Mouse (Mus musculus): Measurements from ENCODE around the gene Baiap2l2.
A peak's percentile ranks its signal among the peaks of the same experiment; 100 is the strongest.
"Not testable (repeated sequence)": the region's sequence is repeated elsewhere in the genome, so short reads cannot be mapped to it uniquely, and the experiment has no call there.

Baiap2l2 gene

DNA sequence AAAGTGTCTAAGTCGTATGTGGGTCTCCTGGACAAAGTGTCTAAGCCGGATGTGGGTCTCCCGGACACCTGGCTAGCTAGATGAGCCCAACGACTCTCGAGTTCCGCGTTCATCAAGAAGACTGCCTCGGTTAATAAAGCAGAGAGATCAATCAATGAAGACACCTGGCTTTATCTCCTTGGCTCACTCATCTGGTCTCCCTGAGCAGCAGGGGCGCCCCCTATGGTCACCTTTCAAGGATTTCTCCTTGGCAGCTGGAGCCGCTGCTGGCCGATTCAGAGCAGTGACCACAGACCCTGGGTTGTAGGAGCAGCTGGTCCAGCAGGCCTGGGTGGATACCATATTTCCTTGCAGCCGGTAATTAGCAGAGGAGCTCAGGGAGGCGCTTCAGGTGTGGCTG is 23.0 kb downstream of the Baiap2l2 start:
- no peak for DNase-seq (ENCODE audit: extremely low read depth, low read depth)

DNA sequence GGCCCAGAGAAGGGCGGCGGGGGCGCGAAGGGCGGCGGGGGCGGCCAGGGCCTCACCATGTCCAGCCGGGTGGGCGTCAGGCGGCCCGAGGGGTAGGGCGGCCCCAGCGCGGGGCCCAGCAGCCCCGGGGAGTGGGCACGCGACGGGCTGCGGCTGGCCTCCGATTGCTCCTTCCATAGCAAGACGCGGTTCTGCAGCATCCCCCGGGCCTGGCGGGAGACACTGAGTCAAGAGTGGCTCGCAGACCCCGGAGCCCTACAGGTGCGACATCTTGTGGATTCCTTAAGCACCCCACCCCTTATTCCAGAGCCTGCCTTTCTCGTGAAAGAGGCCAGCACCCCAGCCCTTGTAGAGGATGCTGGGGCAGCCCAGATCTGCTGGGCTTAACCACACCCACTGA is 23.6 kb downstream of the Baiap2l2 start:
- DNase-seq (ENCODE audit: extremely low read depth, low read depth) = no peak

DNA sequence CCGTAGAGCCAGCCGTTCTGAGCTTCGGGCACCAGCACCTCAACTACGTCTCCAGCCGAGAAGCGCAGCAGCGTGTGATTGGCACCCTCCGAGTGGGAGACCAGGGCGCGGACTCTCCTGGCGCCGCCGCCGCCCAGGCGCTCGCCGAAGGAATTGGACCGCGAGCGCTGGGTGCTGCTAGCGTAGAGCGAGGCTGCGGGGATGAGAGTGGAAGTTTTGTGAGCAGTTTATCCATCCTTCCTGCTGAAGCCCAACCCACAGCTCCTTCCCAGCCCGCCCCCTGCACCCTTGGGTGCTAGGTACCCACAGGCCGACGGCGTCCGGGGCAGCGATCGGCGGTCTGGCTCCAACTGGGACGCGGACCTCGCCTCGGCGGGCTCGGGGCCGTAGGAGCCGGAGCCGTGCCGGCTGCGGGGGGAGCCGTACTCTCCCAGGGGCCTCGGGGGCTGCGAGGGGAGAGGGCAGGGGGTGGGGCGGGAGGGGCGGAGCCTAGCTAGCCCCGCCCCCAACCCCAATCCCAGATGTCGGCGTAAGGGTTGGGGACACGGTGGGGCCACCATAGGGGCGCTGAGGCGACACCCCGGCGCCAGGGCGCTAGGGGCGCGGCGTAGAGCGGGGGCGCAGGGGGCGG is 24.1 kb downstream of the Baiap2l2 start:
- DNase-seq (ENCODE audit: extremely low read depth, low read depth) = no peak

DNA sequence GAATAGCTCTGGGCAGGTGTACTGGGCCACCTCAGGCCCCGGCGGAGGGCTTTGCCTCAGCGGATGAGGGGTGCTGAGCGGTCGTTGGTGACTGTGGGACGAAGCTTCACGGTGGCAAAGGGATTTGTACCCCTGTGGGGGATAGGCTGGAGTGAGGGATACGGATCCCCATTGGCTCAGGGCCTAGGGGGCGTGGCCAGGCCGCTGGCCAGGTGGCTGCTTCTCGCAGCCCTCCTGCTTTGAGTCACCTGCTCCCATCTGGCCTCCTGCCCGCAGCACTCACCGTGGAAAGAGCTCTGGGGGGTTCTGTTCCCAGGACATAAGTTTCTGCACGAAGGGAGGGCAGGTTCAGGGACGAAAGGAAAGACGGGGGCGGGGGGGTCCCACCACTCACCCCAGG is 26.8 kb downstream of the Baiap2l2 start:
- DNase-seq (ENCODE audit: extremely low read depth, low read depth) = no peak

DNA sequence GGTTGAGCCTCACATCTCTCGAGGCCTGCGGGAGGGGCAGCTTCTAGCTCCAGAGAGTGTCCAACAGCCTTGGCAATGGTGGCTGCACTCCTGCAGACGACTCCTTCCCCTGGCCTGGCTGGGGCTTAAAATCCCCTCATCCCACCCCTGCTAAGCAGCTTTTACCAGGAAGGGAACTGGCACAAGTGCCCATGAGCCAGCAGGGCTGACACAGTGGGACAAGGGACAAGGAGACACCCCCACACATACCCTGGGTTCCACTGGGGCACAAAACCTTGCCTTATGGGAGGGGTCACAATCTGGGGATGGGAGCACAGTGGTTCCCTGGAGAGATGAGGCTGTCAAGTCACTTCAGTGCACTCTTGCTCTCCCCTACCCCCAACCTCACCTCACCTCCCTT is 30.7 kb downstream of the Baiap2l2 start, which contains the start of gene Slc16a8:
Gene Slc16a8, minus strand, starts transcription at position 101 of the 400 bp plus-strand sequence.
- no peak for DNase-seq (ENCODE audit: extremely low read depth, low read depth)

DNA sequence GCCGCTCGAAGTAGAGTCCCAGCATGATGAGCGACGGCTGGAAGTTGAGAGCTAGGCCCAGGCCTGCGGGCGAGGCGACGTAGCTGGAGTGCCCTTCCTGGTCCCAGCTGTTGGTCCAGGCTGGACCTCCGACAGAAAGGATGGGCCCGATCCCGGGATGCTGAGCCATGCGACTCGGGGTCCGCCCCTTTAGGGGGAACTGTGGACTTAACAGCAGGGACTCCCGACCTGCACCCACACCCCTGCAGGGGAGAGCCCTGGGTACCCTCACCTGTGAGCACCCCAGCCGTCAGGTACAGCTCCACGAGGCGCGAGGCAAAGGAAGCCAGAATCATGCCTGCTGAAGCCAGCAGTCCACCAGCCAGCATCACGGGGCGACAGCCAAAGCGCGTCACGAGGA is 32.8 kb downstream of the Baiap2l2 start:
- no peak for DNase-seq (ENCODE audit: extremely low read depth, low read depth)

DNA sequence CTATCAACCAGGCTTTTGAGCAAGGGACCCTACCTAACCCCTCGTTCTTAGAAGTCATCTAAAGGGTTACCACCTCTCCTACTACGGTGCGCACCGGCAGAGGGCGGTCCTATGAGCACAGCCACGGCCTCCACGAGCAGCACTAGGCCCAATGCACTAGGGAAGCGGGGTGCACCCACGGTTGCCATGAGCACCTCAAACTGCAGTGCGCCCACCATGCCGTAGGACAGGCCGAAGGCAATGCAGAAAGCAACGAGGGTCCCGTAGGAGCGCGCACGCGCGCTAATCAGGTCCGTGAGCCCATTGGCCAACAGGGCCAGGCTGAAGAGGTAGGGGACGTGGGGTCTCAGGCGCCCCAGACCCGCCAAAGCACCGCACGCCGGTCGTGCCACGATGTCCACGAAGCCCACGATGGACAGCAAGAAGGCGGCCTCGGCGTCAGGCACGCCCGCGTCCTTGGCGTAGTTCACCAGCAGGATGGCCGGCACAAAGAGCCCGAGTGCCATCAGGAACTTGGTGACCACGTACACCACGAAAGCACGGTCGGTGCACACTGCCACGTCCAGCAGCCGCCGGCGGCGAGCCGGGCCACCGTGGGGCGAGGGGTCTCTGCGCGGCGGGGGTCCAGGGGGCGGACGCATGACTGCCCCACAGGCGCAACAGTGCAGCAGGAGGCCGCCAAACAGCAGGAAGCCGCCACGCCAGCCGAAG is 33.4 kb downstream of the Baiap2l2 start:
- DNase-seq (ENCODE audit: extremely low read depth, low read depth) = no peak

DNA sequence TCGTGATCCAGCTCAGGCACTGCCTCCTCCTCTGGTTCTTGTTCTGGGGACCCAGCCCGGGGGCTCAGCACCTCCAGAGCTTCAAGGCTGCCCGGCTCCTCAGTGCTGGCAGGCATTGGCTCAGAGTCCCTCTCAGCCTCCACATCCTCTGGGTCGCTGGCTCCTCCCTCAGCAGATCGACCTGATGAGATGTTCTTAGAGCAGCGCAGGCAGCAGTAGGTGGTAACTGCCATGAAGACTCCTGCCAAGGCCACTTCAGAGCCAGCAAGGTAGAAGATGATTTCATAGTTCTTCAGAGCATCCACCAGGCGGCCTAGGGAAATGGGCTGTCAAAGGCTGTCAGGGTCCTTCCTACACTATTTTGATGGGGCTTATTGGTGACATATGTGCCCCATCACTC is 34.2 kb downstream of the Baiap2l2 start:
- DNase-seq (ENCODE audit: extremely low read depth, low read depth) = no peak

DNA sequence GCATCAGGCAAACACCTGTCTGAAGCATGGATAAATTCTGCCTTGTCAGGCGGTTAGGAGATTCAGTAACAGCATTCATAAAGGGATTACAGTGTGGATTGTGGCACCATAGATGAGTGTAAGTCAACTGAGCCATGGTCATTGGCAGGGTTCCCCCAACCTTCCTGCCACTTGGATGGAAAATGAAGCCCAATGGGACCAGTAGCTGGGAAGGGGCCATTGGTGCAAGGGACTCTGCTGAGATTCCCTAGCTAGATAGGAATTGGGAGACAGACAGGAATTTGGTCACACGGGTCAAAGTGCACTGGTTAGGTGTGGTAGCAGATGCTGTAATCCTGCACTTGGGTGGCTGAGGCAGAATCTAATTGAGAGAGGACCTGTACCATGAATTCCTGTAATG is 35.1 kb downstream of the Baiap2l2 start:
- no peak for DNase-seq (ENCODE audit: extremely low read depth, low read depth)

DNA sequence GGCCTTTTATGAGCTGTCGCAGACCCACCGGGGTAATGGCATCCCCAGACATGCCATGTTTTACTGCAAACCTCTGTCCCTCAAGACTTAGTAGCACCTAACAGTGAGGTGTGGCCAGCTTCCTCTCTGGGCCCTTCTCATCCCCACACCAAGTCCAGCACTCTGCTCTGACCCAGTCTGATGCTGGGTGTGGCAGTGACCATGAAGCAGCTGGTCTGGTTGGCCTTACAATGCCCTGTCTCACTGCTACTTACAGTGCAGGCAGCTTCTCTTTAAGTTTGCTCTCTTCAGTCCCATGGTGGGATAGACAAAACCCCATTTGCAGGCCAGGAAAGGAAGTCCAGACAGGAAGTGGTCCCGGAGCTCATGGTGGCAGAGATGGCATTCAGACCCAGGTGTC is 40.0 kb downstream of the Baiap2l2 start:
- DNase-seq (ENCODE audit: extremely low read depth, low read depth) = no peak

DNA sequence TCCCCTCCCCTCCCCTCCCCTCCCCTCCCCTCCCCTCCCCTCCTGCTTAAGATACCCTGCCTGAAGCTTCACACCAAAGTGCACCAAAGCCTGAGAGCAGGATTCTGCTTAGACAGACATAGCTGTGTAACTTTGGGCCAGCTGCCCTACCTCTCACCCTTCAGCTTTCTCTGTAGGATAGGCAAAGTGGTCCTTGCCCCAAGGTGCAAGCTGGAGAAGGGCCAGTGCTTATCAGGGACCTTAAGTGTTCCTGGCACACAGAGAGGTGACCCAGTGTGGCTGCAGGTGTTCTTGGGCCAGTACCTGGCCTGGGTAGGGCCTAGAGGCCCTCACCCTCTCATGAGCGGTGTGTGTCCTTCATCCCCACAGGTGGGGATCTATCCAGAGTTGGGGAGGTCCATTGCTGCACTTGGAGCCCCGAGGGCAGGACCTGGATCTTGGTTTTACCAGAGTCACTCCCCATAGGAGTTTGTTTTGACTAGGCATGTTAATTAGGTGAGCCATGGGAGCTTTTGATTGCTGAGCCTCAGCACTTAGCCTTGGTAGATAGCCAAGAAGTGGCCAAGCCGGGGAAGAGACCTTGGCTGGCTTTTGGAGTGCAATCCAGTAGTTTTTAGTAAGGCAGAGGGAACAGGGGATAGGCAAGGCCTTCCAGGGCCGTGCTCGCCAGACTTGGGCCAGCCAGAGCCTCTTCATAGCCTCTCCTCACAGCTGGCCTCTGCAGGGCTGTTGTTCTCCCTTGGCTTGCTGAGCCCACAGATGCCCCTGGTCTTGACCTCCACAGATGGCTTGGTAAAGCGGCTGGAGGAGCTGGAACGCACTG is 41.1 kb downstream of the Baiap2l2 start:
- DNase-seq (ENCODE audit: extremely low read depth, low read depth) = no peak

DNA sequence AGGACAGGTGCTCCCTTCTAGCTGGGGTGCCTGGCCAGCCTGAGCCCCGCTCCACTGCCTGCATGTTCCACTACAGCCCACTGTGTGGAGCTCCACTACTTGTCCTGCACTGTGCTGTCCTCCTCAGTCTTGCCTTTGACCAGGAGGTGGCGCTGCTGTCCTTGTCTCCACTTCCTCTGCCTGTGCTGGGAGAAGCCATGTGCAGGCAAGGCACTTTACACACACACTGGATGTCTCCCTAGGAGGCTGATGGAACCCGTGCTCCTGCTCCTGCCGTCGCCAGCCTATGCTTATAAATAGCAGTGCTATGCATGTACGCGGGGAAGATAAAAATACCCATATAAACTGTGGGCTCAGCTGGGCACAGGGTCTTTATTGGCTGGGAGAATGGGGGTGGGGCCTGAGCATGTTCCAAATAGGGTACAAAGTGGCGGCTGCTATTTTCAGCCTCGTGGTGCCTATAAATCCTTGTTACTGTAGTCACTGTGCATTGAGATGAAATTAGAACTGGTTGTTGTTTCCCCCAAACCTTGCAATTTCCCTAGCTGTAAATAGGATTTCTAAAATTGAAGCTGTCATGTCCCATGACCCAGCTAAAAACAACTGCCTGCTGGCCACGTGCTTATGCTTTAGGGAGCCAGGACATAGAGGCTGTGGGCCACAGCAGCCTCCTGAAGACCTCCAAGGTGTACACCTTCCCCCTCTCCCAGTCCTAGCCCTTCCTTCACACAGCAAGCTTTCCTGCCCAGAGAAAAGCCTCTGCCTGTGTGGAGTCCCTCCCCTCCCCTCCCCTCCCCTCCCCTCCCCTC is 41.9 kb downstream of the Baiap2l2 start:
- DNase-seq (ENCODE audit: extremely low read depth, low read depth) = peak; percentile 79

DNA sequence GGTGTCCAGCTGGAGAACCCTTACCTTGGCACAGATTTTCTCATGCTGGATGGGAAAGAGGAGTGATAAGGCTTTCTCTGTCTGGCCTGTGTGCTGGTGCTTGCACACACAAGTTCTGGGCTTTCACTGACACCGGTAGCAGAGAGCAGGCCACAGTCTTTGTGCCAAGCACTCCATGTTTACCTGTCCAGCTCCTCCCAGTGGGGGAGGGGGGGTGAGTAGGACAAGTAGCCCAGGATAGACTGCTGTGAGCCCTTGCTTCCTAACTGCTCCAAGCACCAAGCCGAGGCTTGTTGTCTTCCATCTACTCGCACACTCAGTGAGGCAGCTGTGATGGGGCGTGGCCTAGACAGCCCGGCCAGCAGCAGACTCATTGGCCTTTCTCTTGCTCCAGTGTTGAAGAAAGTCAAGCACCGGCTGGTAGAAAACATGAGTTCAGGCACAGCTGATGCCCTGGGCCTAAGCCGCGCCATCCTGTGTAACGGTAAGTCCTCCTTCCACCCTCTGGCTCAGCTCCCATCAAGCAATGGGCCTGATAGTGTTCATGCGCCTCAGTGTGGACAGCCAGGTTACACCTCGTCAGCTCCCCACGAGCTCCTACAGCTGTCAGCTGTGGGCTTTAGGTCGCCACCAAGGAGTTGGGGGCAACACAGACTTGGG is 42.6 kb downstream of the Baiap2l2 start:
- DNase-seq (ENCODE audit: extremely low read depth, low read depth) = no peak

DNA sequence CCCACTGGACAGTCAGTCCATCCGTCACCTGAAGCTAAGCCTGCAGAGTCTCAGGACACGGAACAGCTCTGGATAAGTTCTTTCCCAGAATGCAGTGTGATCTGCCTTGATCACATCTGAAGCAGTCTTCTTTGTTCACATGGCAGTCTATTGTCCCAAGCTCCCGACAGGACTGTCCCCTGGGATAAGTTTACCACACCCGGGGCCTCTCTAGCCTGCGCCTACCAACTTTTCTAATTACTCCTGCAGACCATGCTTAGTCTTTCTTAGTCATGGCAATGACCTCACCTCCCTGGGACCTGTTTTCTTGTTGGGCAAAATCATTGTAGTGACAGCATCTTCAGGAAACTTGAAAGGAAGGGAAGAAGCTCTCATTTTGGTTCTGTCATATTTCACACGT is 47.3 kb downstream of the Baiap2l2 start:
- no peak for DNase-seq (ENCODE audit: extremely low read depth, low read depth)

DNA sequence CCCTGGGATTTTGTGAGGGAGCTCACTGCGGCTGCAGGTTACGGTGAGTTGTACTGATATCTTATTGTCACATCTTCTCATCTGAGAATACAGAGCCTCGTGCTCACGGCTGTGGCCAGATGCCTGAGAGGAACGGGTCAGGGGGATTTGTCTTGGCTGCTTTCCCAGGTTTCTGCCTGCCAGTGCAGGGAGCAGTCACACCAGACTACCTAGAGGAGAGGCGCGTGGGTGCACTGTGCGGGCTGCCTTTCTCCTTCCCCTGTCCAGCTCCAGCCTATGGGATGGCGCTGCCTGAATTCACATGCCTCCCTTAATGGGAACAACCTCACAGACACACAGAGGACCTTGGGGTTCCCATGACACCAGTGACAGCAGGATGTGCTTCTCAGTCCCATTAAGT is 50.1 kb downstream of the Baiap2l2 start:
- no peak for DNase-seq (ENCODE audit: extremely low read depth, low read depth)

DNA sequence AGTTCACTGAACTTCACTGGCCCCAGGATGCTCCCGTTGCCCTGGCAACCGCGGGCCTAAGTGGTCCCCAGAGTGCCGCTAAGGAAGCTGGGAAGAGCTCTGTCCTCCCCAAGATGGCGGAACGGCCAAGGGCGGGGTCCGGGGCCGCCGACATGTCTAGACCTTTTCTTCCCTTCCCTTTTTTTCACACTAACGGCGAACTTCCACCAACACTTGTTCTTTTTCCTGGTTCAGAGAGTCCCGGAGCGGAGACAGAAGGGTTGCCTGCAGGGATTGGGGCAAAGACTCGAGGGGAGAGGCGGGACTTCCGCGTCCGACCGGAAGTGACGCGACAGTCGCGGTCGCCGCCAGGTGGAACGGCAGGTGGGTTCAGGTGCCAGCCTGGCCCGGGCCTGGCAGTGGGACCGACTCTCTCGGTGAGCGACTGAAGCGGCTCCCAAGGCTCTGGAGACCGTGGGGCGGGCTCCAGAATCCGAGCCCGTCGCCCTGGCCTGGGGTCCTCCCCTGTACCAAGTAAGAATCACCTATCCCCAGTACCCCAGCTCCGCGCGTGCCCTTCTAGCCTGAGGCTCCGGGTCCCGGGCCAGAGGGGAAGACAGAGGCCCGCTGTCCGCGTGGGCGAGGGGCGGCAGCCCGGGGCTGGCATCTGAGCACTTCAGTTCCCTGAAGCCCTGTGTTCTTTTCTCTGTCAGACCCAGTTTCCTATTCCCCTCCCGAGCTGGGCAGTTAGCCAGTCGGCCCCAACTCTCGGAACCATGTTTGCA is 56.1 kb downstream of the Baiap2l2 start, which contains the start of the genes Pick1 and Gm49486:
Gene Pick1, plus strand, starts transcription at position 116 of the 764 bp plus-strand sequence.
Gene Gm49486, plus strand, starts transcription at position 334 of the 764 bp plus-strand sequence.
- peak; percentile 50 for DNase-seq (ENCODE audit: extremely low read depth, low read depth)

DNA sequence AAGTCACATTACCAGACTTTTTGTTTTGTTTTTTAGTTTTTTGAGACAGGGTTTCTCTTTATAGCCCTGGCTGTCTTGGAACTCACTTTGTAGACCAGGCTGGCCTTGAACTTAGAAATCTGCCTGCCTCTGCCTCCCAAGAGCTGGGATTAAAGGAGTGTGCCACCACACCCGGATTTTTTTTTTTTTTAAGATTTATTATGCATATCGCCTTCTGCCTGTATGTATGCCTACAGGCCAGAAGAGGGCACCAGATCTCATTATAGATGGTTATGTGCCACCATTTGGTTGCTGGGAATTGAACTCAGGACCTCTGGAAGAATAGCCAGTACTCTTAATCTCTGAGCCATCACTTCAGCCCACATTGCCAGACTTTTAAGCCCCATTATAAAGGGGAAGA is 59.6 kb downstream of the Baiap2l2 start:
- DNase-seq (ENCODE audit: extremely low read depth, low read depth) = not testable (repeated sequence)

DNA sequence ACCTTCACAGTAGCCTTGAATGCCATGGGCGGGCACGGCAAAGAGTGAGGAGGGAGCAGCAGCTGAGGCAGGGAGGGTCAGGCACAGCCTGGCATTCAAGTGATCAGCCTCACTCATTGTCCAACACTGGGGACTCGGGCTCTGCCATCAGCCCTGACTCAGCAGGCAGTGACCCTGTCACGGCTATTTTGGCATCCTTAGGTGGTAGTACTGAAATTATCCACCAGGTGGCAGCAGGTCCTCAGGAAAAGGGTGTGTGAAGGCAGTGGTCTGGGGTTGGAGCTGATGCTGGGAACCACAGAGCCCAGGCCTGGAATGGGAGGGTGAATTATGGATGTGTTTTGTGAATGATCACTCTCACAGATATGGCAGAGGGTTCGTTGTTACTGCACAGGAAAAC is 60.7 kb downstream of the Baiap2l2 start:
- DNase-seq (ENCODE audit: extremely low read depth, low read depth) = peak; percentile 56

DNA sequence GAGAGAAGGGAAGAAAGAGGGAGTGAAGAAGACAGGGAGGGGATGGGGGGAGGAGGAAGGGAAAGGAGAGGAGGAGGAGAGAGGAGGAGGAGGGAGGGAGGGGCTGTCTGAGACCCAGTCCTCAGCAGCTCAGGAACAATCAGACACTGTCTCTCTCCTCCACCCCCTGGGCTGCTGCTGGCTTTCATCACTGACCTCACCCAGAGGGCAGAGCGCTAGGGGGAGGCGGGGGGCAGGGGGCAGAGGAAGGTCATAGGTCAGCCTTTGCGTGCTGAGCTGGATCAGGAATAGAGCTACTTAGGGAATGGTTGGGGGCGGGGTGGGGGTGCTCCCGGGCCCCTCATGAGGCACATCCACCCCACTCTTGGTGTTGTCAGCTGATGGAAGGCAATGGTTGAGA is 61.7 kb downstream of the Baiap2l2 start:
- no peak for DNase-seq (ENCODE audit: extremely low read depth, low read depth)

DNA sequence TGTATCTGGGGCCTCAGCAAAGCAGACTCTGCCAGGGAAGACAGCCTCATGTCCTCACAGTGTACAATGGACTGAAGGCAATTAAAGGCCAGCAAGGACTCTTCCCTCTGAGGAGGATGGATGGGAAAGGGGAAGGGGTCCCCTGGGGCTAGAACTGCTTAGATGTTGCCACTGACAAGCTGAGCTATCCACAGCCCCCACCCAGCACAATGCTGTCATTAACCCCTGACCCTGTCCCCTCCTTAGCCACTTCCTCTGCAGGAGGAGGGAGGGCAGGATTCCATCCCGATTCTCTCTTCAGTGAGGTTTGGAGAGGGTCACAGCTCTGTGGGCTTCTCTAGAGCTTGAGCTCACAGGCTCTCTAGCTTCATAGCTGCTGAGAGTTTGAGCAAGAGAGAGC is 65.8 kb downstream of the Baiap2l2 start:
- no peak for DNase-seq (ENCODE audit: extremely low read depth, low read depth)
